Mouse (Mus musculus) thymus, adult 2 months (tissue): ENCODE results near the gene Pex16.

Experiments
- CTCF ChIP-seq: fragments of 200-500 bp; IDR thresholded peaks from 2 replicates; pipeline ENCODE4 v1.5.1; 2012; ENCODE audit warnings: mild to moderate bottlenecking, control low read depth, low read length, moderate library complexity, borderline replicate concordance; ENCODE audit not compliant: control insufficient read depth, poor library complexity, insufficient read depth; ENCODE audit errors: extremely low read depth
- POLR2A ChIP-seq: fragments of 200-500 bp; IDR thresholded peaks from 2 replicates; pipeline ENCODE4 v1.6.1; 2012; ENCODE audit warnings: mild to moderate bottlenecking, low read length, control low read depth, moderate library complexity; ENCODE audit not compliant: control insufficient read depth, poor library complexity, insufficient read depth; ENCODE audit errors: extremely low read depth

DNA sequence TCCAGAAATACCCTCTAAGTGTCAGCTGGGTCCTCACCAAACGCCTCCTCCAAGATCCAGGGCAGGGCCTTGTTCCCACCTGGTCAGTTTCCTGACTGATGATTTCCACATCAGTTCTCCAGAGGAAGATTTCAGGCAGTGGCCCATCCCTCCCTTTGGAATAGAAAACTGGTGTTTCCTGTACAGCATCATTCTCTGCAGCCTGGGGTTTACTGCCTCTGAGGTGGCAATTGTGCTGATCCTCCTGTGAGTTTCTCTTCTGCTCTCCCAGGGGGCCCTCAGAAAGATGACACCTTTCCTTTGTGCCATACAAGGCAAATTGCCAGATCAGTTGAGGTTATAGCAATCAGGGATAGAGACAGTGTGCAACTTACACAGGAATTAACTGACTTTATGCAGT lies 48.3 kb upstream of the Pex16 start:
- TF ChIP-seq CTCF (no peak), POLR2A (no peak)
